Comparison of ENCODE assay signal across 18 mouse cellular contexts in the genomic region with DNA sequence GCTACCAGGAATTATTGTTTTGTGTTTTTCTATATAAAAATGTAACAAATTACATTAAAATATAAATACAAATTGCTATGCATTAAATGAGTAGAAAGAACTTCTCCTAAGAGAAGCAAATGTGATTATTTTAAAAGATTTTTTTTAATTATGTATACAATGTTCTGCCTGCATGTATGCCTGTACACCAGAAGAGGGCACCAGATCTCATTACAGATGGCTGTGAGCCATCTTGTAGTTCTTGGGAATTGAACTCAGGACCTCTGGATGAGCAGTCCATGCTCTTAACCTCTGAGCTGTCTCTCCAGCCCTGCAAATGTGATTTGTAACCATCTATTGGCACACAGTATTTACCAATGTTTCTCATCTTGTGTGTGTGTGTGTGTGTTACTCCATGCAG. TPM values are rescaled to one million over a fixed set of nuclear protein-coding genes. Genes with fewer than 3 reads are reported as not detected.
DNase-seq lines count a peak whose midpoint lies in the region; ATAC-seq and TF ChIP-seq lines count a peak whose summit lies in the region.
"Had no signal": no experiment of that assay in that cellular context is flagged by ENCODE, and none has a peak within 500 bp of the region (broad histone marks: within the 10 kb centered on the region; RNA-seq: fewer than 3 reads in every experiment).

No protein-coding gene starts in this region.

- H3K9ac ChIP-seq in kidney, postnatal 0 days (ENCODE audit: low read depth, low read length) = no peak overlapping the region
- H3K9ac ChIP-seq: embryonic facial prominence, embryonic 13.5 days; heart, embryonic 12.5 days; intestine, embryonic 15.5 days; liver, embryonic 15.5 days; midbrain, embryonic 15.5 days had no signal

- peaks cover 60% of the 10 kb centered on the region; the same call in 1 of the 2 replicates for H3K36me3 ChIP-seq in kidney, postnatal 0 days (ENCODE audit: insufficient read depth, low read length)
- H3K36me3 ChIP-seq: midbrain, embryonic 15.5 days had no signal

- H3K27ac ChIP-seq in kidney, postnatal 0 days = no peak overlapping the region
- H3K27ac ChIP-seq: embryonic facial prominence, embryonic 13.5 days; hindbrain, embryonic 10.5 days; intestine, embryonic 15.5 days; limb, embryonic 10.5 days; liver, embryonic 15.5 days; midbrain, embryonic 15.5 days had no signal

- no peaks in the 10 kb centered on the region for H3K4me1 ChIP-seq in kidney, postnatal 0 days (replicated peaks; ENCODE audit: insufficient read depth, low read length)
- H3K4me1 ChIP-seq: embryonic facial prominence, embryonic 13.5 days; heart, embryonic 12.5 days; hindbrain, embryonic 10.5 days; intestine, embryonic 15.5 days; limb, embryonic 10.5 days; liver, embryonic 15.5 days; midbrain, embryonic 15.5 days had no signal

- H3K27me3 ChIP-seq in kidney, postnatal 0 days (ENCODE audit: insufficient read depth, low read length) = no peaks in the 10 kb centered on the region
- H3K27me3 ChIP-seq: embryonic facial prominence, embryonic 13.5 days; heart, embryonic 12.5 days; intestine, embryonic 15.5 days; liver, embryonic 15.5 days; midbrain, embryonic 15.5 days had no signal

- H3K4me3 ChIP-seq in kidney, postnatal 0 days (replicated peaks; ENCODE audit: low read depth, low read length) = no peak overlapping the region
- H3K4me3 ChIP-seq: embryonic facial prominence, embryonic 13.5 days; heart, embryonic 12.5 days; hindbrain, embryonic 10.5 days; intestine, embryonic 15.5 days; limb, embryonic 10.5 days; liver, embryonic 15.5 days; midbrain, embryonic 15.5 days had no signal

- TF ChIP-seq CTCF in kidney, postnatal 0 days (IDR thresholded peaks at IDR 0.05; ENCODE audit: low read depth) = peak; percentile 56

- ATAC-seq in CD4-positive, CD25-positive, alpha-beta regulatory T cell, adult 4 months = no peak
- no peak for ATAC-seq in kidney, postnatal 0 days (replicated peaks; ENCODE audit: low FRiP score, low read depth)
- ATAC-seq: intestine, embryonic 15.5 days; midbrain, embryonic 15.5 days had no signal

- no peaks in the 10 kb centered on the region for H3K9me3 ChIP-seq in kidney, postnatal 0 days (replicated peaks; ENCODE audit: low read length)
- H3K9me3 ChIP-seq: embryonic facial prominence, embryonic 13.5 days; heart, embryonic 12.5 days; hindbrain, embryonic 10.5 days; intestine, embryonic 15.5 days; limb, embryonic 10.5 days; liver, embryonic 15.5 days; midbrain, embryonic 15.5 days had no signal

- intact Hi-C loops in left cerebral cortex, postnatal 36 days (cut with DNase I) = no loop called here

- no peak overlapping the region for H3K4me2 ChIP-seq in kidney, postnatal 0 days (ENCODE audit: low read length)
- H3K4me2 ChIP-seq: embryonic facial prominence, embryonic 13.5 days; heart, embryonic 12.5 days; intestine, embryonic 15.5 days; liver, embryonic 15.5 days; midbrain, embryonic 15.5 days had no signal

- DNase-seq in CD4-positive, CD25-positive, alpha-beta regulatory T cell, adult 2 months (ENCODE audit: low read depth, low spot score) = peak; percentile 15
- no peak for DNase-seq in kidney, postnatal 0 days (ENCODE audit: low spot score)
- no peak for DNase-seq in kidney, postnatal 25 days
- peak; percentile 31 for DNase-seq in A20 (ENCODE audit: low read depth, low spot score)
- peak; percentile 44 for DNase-seq in ZHBTc4 (ENCODE audit: low read depth, low spot score)
- no peak for DNase-seq in thymus, adult 18-20 months
- DNase-seq in left cerebral cortex, postnatal 36 days (ENCODE audit: low spot score in 2 of 2) = no peak
- DNase-seq: cerebellum, postnatal 14 days; gastrocnemius, postnatal 36 days; kidney, postnatal 14 days had no signal

RNA-seq across cellular contexts. Expression of a gene that starts 14.8 kb away (rescaled TPM):
- 10 to 100 TPM; 12.8 to 19.0 TPM for polyA plus RNA-seq in CD4-positive, CD25-positive, alpha-beta regulatory T cell, adult 4 months (2017; shearing (Covaris generic))
- polyA plus RNA-seq in kidney, postnatal 0 days (2015; fragmentation: Nextera tagmentation; extraction: Ambion mirVana) = 8.5 and 9.6 TPM in 2 replicates
- total RNA-seq in left cerebral cortex, postnatal 36 days (2021) = 1 to 10 TPM; 1.4 TPM

RNA-seq across cellular contexts. Expression of a gene that starts 32.6 kb away (rescaled TPM):
- polyA plus RNA-seq in CD4-positive, CD25-positive, alpha-beta regulatory T cell, adult 4 months (2017; shearing (Covaris generic)) = 1 to 10 TPM in 1 of 2 experiments, under 1 TPM in 1; 0.91 to 2.2 TPM
- polyA plus RNA-seq in kidney, postnatal 0 days (2015; fragmentation: Nextera tagmentation; extraction: Ambion mirVana) = 4.9 and 5.5 TPM in 2 replicates
- total RNA-seq in left cerebral cortex, postnatal 36 days (2021) = 10 to 100 TPM in 1 of 2 experiments, 1 to 10 TPM in 1; 9.3 to 11.6 TPM

Comparison
In these comparisons a context has a peak if more than half of its experiments do, and no peak if none do; other contexts are left out.
1. DNase-seq: peak in CD4-positive, CD25-positive, alpha-beta regulatory T cell, adult 2 months (single experiment), A20 (single experiment) and ZHBTc4 (single experiment); none in kidney, postnatal 0 days (single experiment), kidney, postnatal 25 days (0 of 2), thymus, adult 18-20 months (0 of 2) and left cerebral cortex, postnatal 36 days (0 of 2).